Mouse (Mus musculus) liver, embryonic 11.5 days (tissue): ENCODE data around the gene Gsk3a. TPM values are rescaled to one million over a fixed set of nuclear protein-coding genes. Genes with fewer than 3 reads are reported as not detected.

Experiments
- ATAC-seq: fragments of 200-750 bp; cut with Nextera tagmentation; replicated peaks from 2 replicates; pipeline ENCODE4 v1.8.0; 2017; ENCODE audit warnings: moderate number of reproducible peaks, mild to moderate bottlenecking, moderate TSS enrichment, moderate library complexity; ENCODE audit not compliant: low FRiP score
- DNase-seq: peaks from one replicate; pipeline ENCODE4 v3.0.0-alpha.2; 2017; ENCODE audit warnings: low spot score
- H3K27ac ChIP-seq: fragments of 300-500 bp; sonication (generic); 2 replicates; pipeline ENCODE4 v1.5.1; 2014; ENCODE audit warnings: mild to moderate bottlenecking, low read depth, low read length, control low read depth
- H3K27me3 ChIP-seq: fragments of 300-500 bp; sonication (generic); replicated peaks from 2 replicates; pipeline ENCODE4 v1.6.1; 2014; ENCODE audit warnings: low read length, mixed read lengths; ENCODE audit not compliant: control insufficient read depth, insufficient read depth
- H3K36me3 ChIP-seq: fragments of 300-500 bp; sonication (generic); 2 replicates; pipeline ENCODE4 v1.6.1; 2014; ENCODE audit warnings: mild to moderate bottlenecking, low read length, moderate library complexity, mixed read lengths; ENCODE audit not compliant: control insufficient read depth, insufficient read depth
- H3K4me1 ChIP-seq: fragments of 300-500 bp; sonication (generic); replicated peaks from 2 replicates; pipeline ENCODE4 v1.6.1; 2014; ENCODE audit warnings: low read length, mixed read lengths; ENCODE audit not compliant: control insufficient read depth, insufficient read depth
- H3K4me2 ChIP-seq: fragments of 300-500 bp; sonication (generic); 2 replicates; pipeline ENCODE4 v1.6.1; 2014; ENCODE audit warnings: mild to moderate bottlenecking, control low read depth, moderate library complexity
- H3K4me3 ChIP-seq: fragments of 300-500 bp; sonication (generic); 2 replicates; pipeline ENCODE4 v1.5.1; 2014; ENCODE audit warnings: low read depth, low read length, control low read depth
- H3K9ac ChIP-seq: fragments of 300-500 bp; sonication (generic); 2 replicates; pipeline ENCODE4 v1.6.1; 2014; ENCODE audit warnings: low read depth, low read length, control low read depth
- H3K9me3 ChIP-seq: fragments of 300-500 bp; sonication (generic); 2 replicates; pipeline ENCODE4 v1.6.1; 2016; ENCODE audit warnings: low read length, inconsistent platforms, mixed read lengths; ENCODE audit not compliant: control insufficient read depth
- WGBS: fragments of 180-500 bp; shearing (Covaris S2); extraction: QIAGEN DNeasy Blood & Tissue Kit; methylation state at CpG from one replicate; pipeline ENCODE4 v1.1.7; 2014; 5-methylcytosine and 5-hydroxymethylcytosine counted together
- polyA plus RNA-seq: library from polyadenylated mRNA; unstranded; fragments of >200 nt; fragmentation: Nextera tagmentation; extraction: Ambion mirVana; gene quantifications from 2 replicates; pipeline ENCODE4 v1.2.1, GENCODE M21; 2014

The Gsk3a gene
- polyA plus RNA-seq, 1 experiment from 2014 or later = 13.0 TPM

DNA sequence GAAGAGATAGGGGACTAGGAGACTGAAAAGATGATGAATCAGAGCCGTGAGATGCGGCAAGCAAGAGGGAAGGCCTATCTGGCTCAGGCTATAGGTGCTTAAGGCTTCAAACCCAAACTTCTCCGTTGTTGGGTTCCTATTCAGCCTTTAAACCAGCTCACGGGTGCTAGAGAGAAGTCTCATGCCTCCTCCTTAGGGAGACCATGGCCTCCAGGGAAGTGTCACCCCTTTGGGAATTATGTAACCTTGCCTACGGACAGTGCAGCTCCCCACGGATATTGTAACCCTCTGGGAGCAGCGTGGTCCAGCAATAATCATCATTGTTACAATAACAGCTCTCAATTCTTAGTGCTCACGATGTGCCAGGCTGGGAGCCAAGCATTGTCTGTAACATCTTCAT lies 14.2 kb upstream of the Gsk3a start:
- H3K9me3 ChIP-seq = no peaks in the 10 kb centered on the region
- H3K4me1 ChIP-seq = peaks cover 28% of the 10 kb centered on the region
- no peaks in the 10 kb centered on the region for H3K27me3 ChIP-seq
- peak overlapping the region; percentile 95 for H3K27ac ChIP-seq
- peak overlapping the region; percentile 97; the same call in 1 of the 2 replicates for H3K4me3 ChIP-seq
- DNase-seq (no peak), ATAC-seq (no peak)
- H3K36me3 ChIP-seq = no peaks in the 10 kb centered on the region
- peak overlapping the region; percentile 91 for H3K4me2 ChIP-seq
- 31% methylated on average over 8 of the region's 8 CpGs for WGBS
- peak overlapping the region; percentile 95 for H3K9ac ChIP-seq

DNA sequence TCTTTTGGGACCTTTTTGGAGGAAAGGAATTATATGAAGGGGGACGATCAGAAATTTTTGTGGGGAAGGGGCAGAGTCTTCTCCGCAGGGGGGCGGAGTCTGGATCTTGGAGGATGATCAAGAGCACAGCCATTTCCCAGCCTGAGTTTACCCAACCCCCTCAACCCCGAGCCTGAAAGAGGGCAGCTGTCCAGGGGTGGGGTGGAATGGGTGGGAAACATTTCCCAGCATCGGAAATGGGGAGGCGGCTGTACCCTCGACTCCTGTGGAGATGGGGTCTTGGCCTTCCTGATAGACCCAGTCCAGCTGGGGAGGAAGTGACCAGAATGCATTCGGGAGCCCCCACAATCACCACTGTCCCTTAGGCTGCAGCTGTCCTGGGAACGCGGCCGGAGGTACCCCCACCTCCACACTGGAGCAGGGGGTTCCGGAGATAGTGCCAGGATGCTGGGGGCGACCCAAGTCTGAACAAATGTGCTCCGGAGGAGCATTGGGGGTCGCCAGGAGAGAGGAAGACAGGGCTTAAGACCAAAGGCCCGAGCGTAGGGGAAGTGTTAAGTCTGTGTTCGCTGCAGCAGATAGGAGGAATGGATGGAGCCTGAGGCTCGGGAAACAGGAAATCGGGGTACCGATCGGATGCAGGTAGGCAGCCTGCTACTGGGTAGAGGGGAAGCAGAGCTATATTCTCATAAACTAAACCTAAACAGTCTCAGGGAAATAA lies 13.6 kb upstream of the Gsk3a start:
- DNase-seq (peak; percentile 74), ATAC-seq (peak; percentile 19; the same call in 1 of the 2 replicates)
- peak overlapping the region; percentile 97 for H3K4me3 ChIP-seq
- H3K36me3 ChIP-seq = 0 out of 2 replicates have a peak, but pooled peaks cover 4% of the 10 kb centered on the region
- H3K4me2 ChIP-seq = peak overlapping the region; percentile 91
- H3K9ac ChIP-seq = peak overlapping the region; percentile 95
- peaks cover 34% of the 10 kb centered on the region for H3K4me1 ChIP-seq
- H3K27me3 ChIP-seq = no peaks in the 10 kb centered on the region
- no peaks in the 10 kb centered on the region for H3K9me3 ChIP-seq
- WGBS = 4% methylated on average over 22 of the region's 22 CpGs
- peak overlapping the region; percentile 95 for H3K27ac ChIP-seq

- Histone ChIP-seq H3K36me3 (peaks cover 10% of the 10 kb centered on the region; the same call in 1 of the 2 replicates), H3K27me3 (no peaks in the 10 kb centered on the region), H3K4me3 (peak within 1 kb of the TSS; percentile 97), H3K9me3 (no peaks in the 10 kb centered on the region), H3K9ac (peak within 1 kb of the TSS; percentile 95), H3K4me1 (peaks cover 37% of the 10 kb centered on the region), H3K4me2 (peak within 1 kb of the TSS; percentile 91), H3K27ac (peak within 1 kb of the TSS; percentile 95)
- WGBS = under 1% methylated on average over 68 of the region's 81 CpGs
- DNase-seq (peak; percentile 99), ATAC-seq (peak; percentile 83)
Measured at GRCm38 (mm10) chr7:25250141-25250972, 12.7 kb upstream of the Gsk3a start, which contains the start of gene Erf. Erf (minus strand) TSS chr7:25250761.

GRCm38 (mm10) chr7:25249314-25250140 lies 11.9 kb upstream of the Gsk3a start:
- ATAC-seq (peak; percentile 53), DNase-seq (peak; percentile 84)
- peak overlapping the region; percentile 91 for H3K4me2 ChIP-seq
- peak overlapping the region; percentile 95 for H3K27ac ChIP-seq
- H3K36me3 ChIP-seq = peaks cover 13% of the 10 kb centered on the region
- H3K9ac ChIP-seq = peak overlapping the region; percentile 95
- WGBS = under 1% methylated on average over 42 of the region's 73 CpGs
- H3K4me3 ChIP-seq = peak overlapping the region; percentile 97
- no peaks in the 10 kb centered on the region for H3K27me3 ChIP-seq
- peaks cover 37% of the 10 kb centered on the region for H3K4me1 ChIP-seq
- no peaks in the 10 kb centered on the region for H3K9me3 ChIP-seq

DNA sequence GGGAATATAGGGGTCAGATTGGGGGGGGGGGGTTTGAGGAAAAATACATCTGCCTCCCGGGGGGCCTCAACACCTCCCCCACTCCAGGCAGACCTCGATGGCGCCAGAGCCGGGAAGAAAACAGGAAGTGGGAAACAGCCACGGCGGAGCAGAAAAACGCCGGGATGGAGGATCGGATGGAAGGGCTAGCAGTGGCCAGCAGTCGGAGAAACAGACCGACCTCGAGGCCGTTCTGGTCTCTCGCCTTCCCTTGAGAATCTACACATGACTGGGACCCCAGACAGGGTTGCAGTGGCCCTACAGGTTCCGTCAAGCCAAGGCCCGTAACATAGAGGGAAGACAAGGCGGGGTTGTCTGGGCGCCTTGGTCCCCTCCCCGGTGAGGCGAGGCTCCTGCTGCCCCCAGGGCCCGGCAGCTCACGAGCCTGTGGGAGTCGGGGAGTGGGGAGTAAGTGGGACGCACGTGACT lies 11.2 kb upstream of the Gsk3a start:
- under 1% methylated on average over 24 of the region's 25 CpGs for WGBS
- Histone ChIP-seq H3K9me3 (no peaks in the 10 kb centered on the region), H3K4me3 (peak overlapping the region; percentile 97), H3K27me3 (no peaks in the 10 kb centered on the region), H3K36me3 (peaks cover 19% of the 10 kb centered on the region), H3K27ac (peak overlapping the region; percentile 95), H3K4me1 (peaks cover 37% of the 10 kb centered on the region), H3K9ac (peak overlapping the region; percentile 95), H3K4me2 (peak overlapping the region; percentile 91)
- DNase-seq = no peak
- peak; percentile 16 for ATAC-seq

DNA sequence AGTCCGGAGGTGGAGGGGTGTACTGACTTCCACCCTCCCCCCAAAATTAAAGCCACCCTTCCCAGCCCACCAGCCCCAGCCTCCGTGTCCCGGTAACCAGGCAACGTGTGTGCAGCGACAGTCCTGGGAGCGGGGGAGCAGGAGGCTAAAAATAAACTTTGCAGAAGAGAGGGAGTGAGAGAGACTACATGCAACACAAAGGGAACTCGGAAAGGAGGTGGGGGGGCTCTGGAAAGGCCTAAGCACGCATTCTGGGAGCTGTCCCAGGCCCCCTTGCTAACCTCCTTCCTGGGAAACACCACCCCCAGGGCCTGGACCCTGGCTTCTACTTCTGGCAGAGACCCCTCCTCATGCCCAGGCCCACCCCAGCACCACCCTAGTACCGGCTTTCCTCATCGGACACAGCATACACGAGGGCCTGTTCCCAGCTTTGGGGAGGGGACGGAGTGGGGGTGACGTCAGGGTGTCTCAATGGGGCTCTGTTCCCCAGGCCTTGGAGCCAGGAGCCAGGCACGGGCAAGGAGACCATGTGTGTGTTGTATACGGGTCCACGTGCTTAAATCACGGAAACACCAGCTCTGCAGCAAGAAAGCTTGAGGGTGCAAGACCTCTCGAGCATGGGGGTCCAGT lies 10.5 kb upstream of the Gsk3a start:
- Histone ChIP-seq H3K4me1 (peaks cover 37% of the 10 kb centered on the region), H3K9ac (peak overlapping the region; percentile 95), H3K4me3 (peak overlapping the region; percentile 97), H3K9me3 (no peaks in the 10 kb centered on the region), H3K27me3 (no peaks in the 10 kb centered on the region), H3K27ac (peak overlapping the region; percentile 95), H3K36me3 (peaks cover 22% of the 10 kb centered on the region), H3K4me2 (peak overlapping the region; percentile 91)
- ATAC-seq (no peak), DNase-seq (peak; percentile 60)
- 4% methylated on average over 18 of the region's 18 CpGs for WGBS

DNA sequence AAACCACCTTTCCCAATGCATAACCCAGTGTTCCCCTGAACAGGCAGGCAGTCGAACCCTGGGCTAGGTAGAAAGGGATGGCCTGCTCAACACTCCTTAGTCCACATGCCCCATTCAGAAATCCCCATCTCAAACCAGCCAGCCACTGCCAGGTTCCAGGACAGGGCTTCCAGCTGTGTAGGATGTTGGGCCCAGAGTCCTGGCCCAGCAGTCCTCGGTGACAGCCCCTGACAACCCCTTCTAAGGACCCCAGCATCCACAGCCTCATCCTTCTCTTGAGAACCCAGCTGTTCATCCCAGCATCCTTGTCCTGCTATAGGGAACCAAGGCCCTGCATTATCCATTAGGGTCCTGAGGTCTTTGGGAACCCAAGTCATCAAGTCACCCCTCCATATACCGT lies 9.8 kb upstream of the Gsk3a start:
- Histone ChIP-seq H3K27ac (peak overlapping the region; percentile 95), H3K4me2 (peak overlapping the region; percentile 91), H3K27me3 (no peaks in the 10 kb centered on the region), H3K4me1 (peaks cover 37% of the 10 kb centered on the region), H3K4me3 (peak overlapping the region; percentile 97), H3K9me3 (no peaks in the 10 kb centered on the region), H3K36me3 (peaks cover 26% of the 10 kb centered on the region), H3K9ac (peak overlapping the region; percentile 95)
- DNase-seq (no peak), ATAC-seq (no peak)
- 37% methylated on average over 3 of the region's 3 CpGs for WGBS
